Mouse (Mus musculus) CH12.LX (cell line): ENCODE results near the gene Ift81. TPM values are rescaled to one million over a fixed set of nuclear protein-coding genes. Genes with fewer than 3 reads are reported as not detected.

Experiments used
- DNase-seq: peaks from one replicate; pipeline ENCODE4 v3.0.0-alpha.2; 2013; ENCODE audit errors: extremely low read depth
- H3K27ac ChIP-seq: 2 replicates; pipeline ENCODE4 v1.5.1; 2012; ENCODE audit warnings: low read depth, mild to moderate bottlenecking, control low read depth, moderate library complexity; ENCODE audit not compliant: insufficient read depth
- H3K27me3 ChIP-seq: replicated peaks from 2 replicates; pipeline ENCODE3; 2012; ENCODE audit warnings: inconsistent platforms
- H3K36me3 ChIP-seq, 2 experiments: replicated peaks in 1 of 2; 2 replicates each; pipeline versions ENCODE3 to v1.6.1; 2012; ENCODE audit warnings: inconsistent platforms in 1 of 2, low read length in 1 of 2, mild to moderate bottlenecking in 1 of 2, mixed read lengths in 1 of 2, moderate library complexity in 1 of 2; ENCODE audit not compliant: control insufficient read depth in 1 of 2, insufficient read depth in 1 of 2
- H3K4me1 ChIP-seq, 2 experiments: 2 replicates each; pipeline ENCODE4 v1.6.1; 2012; ENCODE audit warnings: inconsistent platforms in 1 of 2, moderate library complexity in 1 of 2; ENCODE audit not compliant: insufficient read depth in 2 of 2, control insufficient read depth in 1 of 2
- H3K4me2 ChIP-seq: 2 replicates; pipeline ENCODE4 v1.6.1; 2012; ENCODE audit warnings: low read depth, mild to moderate bottlenecking, control low read depth; ENCODE audit not compliant: poor library complexity, insufficient read depth, severe bottlenecking
- H3K4me3 ChIP-seq, 3 experiments: fragments of 150-350 bp in 1 of 3; sonication (generic) in 1 of 3; replicated peaks in 1 of 3; 2 replicates each; pipeline versions ENCODE3 to v1.5.1; 2011 to 2012; ENCODE audit warnings: low read depth in 2 of 3, low read length in 2 of 3, mild to moderate bottlenecking in 2 of 3, moderate library complexity in 2 of 3, control low read depth in 1 of 3, improper control_type of control experiment in 1 of 3, inconsistent platforms in 1 of 3, mixed read lengths in 1 of 3; ENCODE audit not compliant: poor library complexity in 1 of 3
- H3K79me2 ChIP-seq: replicated peaks from 2 replicates; pipeline ENCODE4 v1.6.1; 2012; ENCODE audit warnings: mild to moderate bottlenecking, moderate library complexity; ENCODE audit not compliant: control insufficient read depth, poor library complexity, insufficient read depth, severe bottlenecking; ENCODE audit errors: extremely low read depth
- H3K9ac ChIP-seq: 2 replicates; pipeline ENCODE4 v1.6.1; 2012; ENCODE audit warnings: low read depth, mild to moderate bottlenecking, control low read depth, moderate library complexity; ENCODE audit not compliant: insufficient read depth
- H3K9me3 ChIP-seq: replicated peaks from 2 replicates; pipeline ENCODE3; 2012; ENCODE audit warnings: low read length, inconsistent platforms, mixed read lengths
- CTCF ChIP-seq, 2 experiments: IDR thresholded peaks in 1 of 2; conservative IDR thresholded peaks in 1 of 2; 2 replicates each; pipeline ENCODE4 v1.5.1; 2011 to 2012; ENCODE audit warnings: low read depth in 2 of 2, low read length in 2 of 2, improper control_type of control experiment in 1 of 2, inconsistent platforms in 1 of 2, mild to moderate bottlenecking in 1 of 2, moderate library complexity in 1 of 2
- EP300 ChIP-seq: IDR thresholded peaks from 2 replicates; pipeline ENCODE4 v1.6.1; 2011; ENCODE audit warnings: low read length, improper control_type of control experiment
- ETS1 ChIP-seq: conservative IDR thresholded peaks from 2 replicates; pipeline ENCODE4 v1.6.1; 2012; ENCODE audit warnings: low read depth, mild to moderate bottlenecking, inconsistent platforms, low read length, improper control_type of control experiment, moderate library complexity
- HCFC1 ChIP-seq: IDR thresholded peaks from 2 replicates; pipeline ENCODE4 v1.6.1; 2012; ENCODE audit warnings: low read depth, mild to moderate bottlenecking, inconsistent platforms, low read length, improper control_type of control experiment
- IRF4 ChIP-seq: IDR thresholded peaks from 2 replicates; pipeline ENCODE4 v1.6.1; 2014; ENCODE audit warnings: low read depth, mild to moderate bottlenecking, inconsistent platforms, low read length, improper control_type of control experiment
- JUN ChIP-seq: IDR thresholded peaks from 2 replicates; pipeline ENCODE4 v1.6.1; 2011; ENCODE audit warnings: low read depth, mild to moderate bottlenecking, low read length, improper control_type of control experiment, moderate library complexity; ENCODE audit not compliant: insufficient read depth
- JUND ChIP-seq: conservative IDR thresholded peaks from 2 replicates; pipeline ENCODE4 v1.6.1; 2011; ENCODE audit warnings: low read depth, low read length, improper control_type of control experiment
- MAZ ChIP-seq: IDR thresholded peaks from 2 replicates; pipeline ENCODE4 v1.6.1; 2012; ENCODE audit warnings: low read depth, mild to moderate bottlenecking, inconsistent platforms, low read length, improper control_type of control experiment, moderate library complexity
- MXI1 ChIP-seq: IDR thresholded peaks from 2 replicates; pipeline ENCODE4 v1.6.1; 2011; ENCODE audit warnings: mild to moderate bottlenecking, low read depth, low read length, improper control_type of control experiment
- POLR2A ChIP-seq: IDR thresholded peaks from 2 replicates; pipeline ENCODE4 v1.6.1; 2011; ENCODE audit warnings: low read depth, mild to moderate bottlenecking, improper control_type of control experiment, low read length
- POLR2AphosphoS2 ChIP-seq: IDR thresholded peaks from 2 replicates; pipeline ENCODE4 v1.6.1; 2011; ENCODE audit warnings: low read depth, low read length, improper control_type of control experiment
- SIN3A ChIP-seq: IDR thresholded peaks from 2 replicates; pipeline ENCODE4 v1.6.1; 2012; ENCODE audit warnings: low read length, improper control_type of control experiment, inconsistent platforms
- TBP ChIP-seq: conservative IDR thresholded peaks from 2 replicates; pipeline ENCODE4 v1.6.1; 2011; ENCODE audit warnings: low read depth, low read length, improper control_type of control experiment
- UBTF ChIP-seq: IDR thresholded peaks from 2 replicates; pipeline ENCODE4 v1.6.1; 2012; ENCODE audit warnings: low read depth, mild to moderate bottlenecking, inconsistent platforms, low read length, improper control_type of control experiment, moderate library complexity
- USF1 ChIP-seq: IDR thresholded peaks from 2 replicates; pipeline ENCODE4 v1.6.1; 2014; ENCODE audit warnings: low read depth, mild to moderate bottlenecking, inconsistent platforms, low read length, improper control_type of control experiment
- USF2 ChIP-seq: conservative IDR thresholded peaks from 2 replicates; pipeline ENCODE4 v1.6.1; 2011; ENCODE audit warnings: low read depth, low read length, improper control_type of control experiment
- ZC3H11A ChIP-seq: IDR thresholded peaks from 2 replicates; pipeline ENCODE4 v1.6.1; 2012; ENCODE audit warnings: low read depth, mild to moderate bottlenecking, inconsistent platforms, low read length, improper control_type of control experiment
- ZMIZ1 ChIP-seq: IDR thresholded peaks from 2 replicates; pipeline ENCODE4 v1.6.1; 2012; ENCODE audit warnings: low read depth, mild to moderate bottlenecking, inconsistent platforms, low read length, improper control_type of control experiment
- ZNF384 ChIP-seq: IDR thresholded peaks from 2 replicates; pipeline ENCODE4 v1.6.1; 2012; ENCODE audit warnings: low read depth, low read length, improper control_type of control experiment, inconsistent platforms
- dilution Hi-C: fragments of 300-500 bp; cut with MboI; formaldehyde crosslinking; loops from 2 replicates; pipeline ENCODE4 v1.14.3; 2020; ENCODE audit warnings: low sequenced_read_pairs; ENCODE audit not compliant: extremely low pct_unique_long_range_greater_than_20kb, extremely low pct_ligation_motif_present
- in situ Hi-C: fragments of 300-500 bp; cut with MboI; formaldehyde crosslinking; loops from 3 replicates; pipeline ENCODE4 v1.14.3; 2019; ENCODE audit warnings: low sequenced_read_pairs, low pct_ligation_motif_present, low pct_unique_long_range_greater_than_20kb, mixed read lengths
- polyA plus RNA-seq: library from polyadenylated mRNA; unstranded; fragments of >175 nt; gene quantifications from 2 replicates; pipeline ENCODE4 v1.2.1, GENCODE M21; 2012; ENCODE audit warnings: low read depth; ENCODE audit not compliant: insufficient read length
- total RNA-seq, 2 experiments: library from RNA; depleted of rRNA; stranded (reverse); fragments of 300-350 nt in 1 of 2; fragments of >200 nt in 1 of 2; gene quantifications; 2 replicates each; pipeline ENCODE4 v1.2.3; 2012 to 2014

Ift81 gene
- total and polyA plus RNA-seq, 3 experiments: 3.1 to 5.0 (median 4.1) TPM

GRCm38 (mm10) chr5:122560654-122561053, 53.7 kb downstream of the Ift81 start:
- no peaks in the 10 kb centered on the region for H3K27me3 ChIP-seq
- H3K4me2 ChIP-seq: no peak overlapping the region
- no peaks in the 10 kb centered on the region for H3K9me3 ChIP-seq
- no peak overlapping the region for H3K27ac ChIP-seq
- H3K36me3 ChIP-seq: peaks cover 0 to 2% of the 10 kb centered on the region in 2 experiments
- no peak overlapping the region for H3K4me3 ChIP-seq
- dilution Hi-C loops: no loop called here
- TF ChIP-seq USF2 (no peak), ETS1 (no peak), IRF4 (no peak), JUN (no peak), TBP (no peak), ZC3H11A (no peak), POLR2AphosphoS2 (no peak), ZMIZ1 (no peak)
- in situ Hi-C loops: no loop called here
- no peaks in the 10 kb centered on the region for H3K79me2 ChIP-seq
- DNase-seq: no peak
- H3K4me1 ChIP-seq: no peaks in the 10 kb centered on the region
- H3K9ac ChIP-seq: no peak overlapping the region

GRCm38 (mm10) chr5:122558127-122558526, 56.2 kb downstream of the Ift81 start:
- TF ChIP-seq EP300 (no peak), ZNF384 (no peak), TBP (no peak), HCFC1 (no peak), JUN (no peak), USF1 (no peak), IRF4 (no peak), POLR2AphosphoS2 (no peak), UBTF (no peak), MXI1 (no peak), ZC3H11A (no peak), USF2 (no peak), POLR2A (no peak), SIN3A (no peak), CTCF (conservative IDR thresholded peaks at IDR 0.05 in 1 of 2, IDR thresholded peaks at IDR 0.05 in 1 of 2; ENCODE audit: low read depth in 2 of 2, low read length in 2 of 2) (no peak), MAZ (no peak), JUND (no peak)
- Histone ChIP-seq H3K4me1 (no peaks in the 10 kb centered on the region), H3K9ac (no peak overlapping the region), H3K27ac (no peak overlapping the region), H3K79me2 (no peaks in the 10 kb centered on the region), H3K27me3 (no peaks in the 10 kb centered on the region), H3K4me3 (no peak overlapping the region), H3K9me3 (no peaks in the 10 kb centered on the region), H3K4me2 (no peak overlapping the region), H3K36me3 (peaks cover 0 to 2% of the 10 kb centered on the region in 2 experiments)
- no peak for DNase-seq
- dilution Hi-C loops (no loop called here), in situ Hi-C loops (no loop called here)
